Mouse (Mus musculus) heart, postnatal 0 days (tissue): ENCODE results near the gene Spc24.

ENCODE experiments used
- CTCF ChIP-seq: IDR thresholded peaks from 2 replicates; pipeline ENCODE4 v1.5.1; 2016; ENCODE audit warnings: antibody characterized with exemption, control low read depth, low read depth
- EP300 ChIP-seq: IDR thresholded peaks from 2 replicates; pipeline ENCODE4 v1.6.1; 2016; ENCODE audit warnings: antibody characterized with exemption, low read depth

- TF ChIP-seq CTCF (no peak), EP300 (no peak)
Observed at GRCm38 (mm10) chr9:21777726-21778125, 17.6 kb upstream of the Spc24 start.
